Mouse (Mus musculus): Measurements from ENCODE around the gene Cdv3. TPM values are rescaled to one million over a fixed set of nuclear protein-coding genes. Genes with fewer than 3 reads are reported as not detected.

Cdv3 gene
- total and polyA plus RNA-seq, 2 experiments from 2014 or later: 85.7 to 97.5 TPM

- no peak for ATAC-seq
- peaks cover 33% of the 10 kb centered on the region for H3K36me3 ChIP-seq (ENCODE audit: insufficient read depth, low read length)
- no peak for DNase-seq (ENCODE audit: low spot score)
Observed at GRCm38 (mm10) chr9:103336912-103337311, 28.7 kb downstream of the Cdv3 start.

GRCm38 (mm10) chr9:103332663-103333062, 33.0 kb downstream of the Cdv3 start:
- WGBS: 92% methylated on average over 6 of the region's 6 CpGs
- Histone ChIP-seq H3K4me2 (ENCODE audit: low read depth, low read length) (no peak overlapping the region), H3K4me3 (ENCODE audit: low read length) (no peak overlapping the region), H3K27me3 (ENCODE audit: insufficient read depth, low read length) (no peaks in the 10 kb centered on the region), H3K4me1 (ENCODE audit: insufficient read depth, low read length) (no peaks in the 10 kb centered on the region), H3K9me3 (ENCODE audit: low read length) (no peaks in the 10 kb centered on the region), H3K9ac (replicated peaks; ENCODE audit: low read length) (no peak overlapping the region), H3K27ac (no peak overlapping the region), H3K36me3 (ENCODE audit: insufficient read depth, low read length) (peaks cover 33% of the 10 kb centered on the region)
- TF ChIP-seq CTCF (IDR thresholded peaks at IDR 0.05; ENCODE audit: low read depth): no peak
- DNase-seq (ENCODE audit: low spot score) (no peak), ATAC-seq (no peak)

More at GRCm38 (mm10) chr9:103336912-103337311, 28.7 kb downstream of the Cdv3 start:
- Histone ChIP-seq H3K4me2 (ENCODE audit: low read depth, low read length) (no peak overlapping the region), H3K9ac (replicated peaks; ENCODE audit: low read length) (no peak overlapping the region), H3K27ac (no peak overlapping the region), H3K4me1 (ENCODE audit: insufficient read depth, low read length) (no peaks in the 10 kb centered on the region), H3K4me3 (ENCODE audit: low read length) (no peak overlapping the region), H3K9me3 (ENCODE audit: low read length) (no peaks in the 10 kb centered on the region), H3K27me3 (ENCODE audit: insufficient read depth, low read length) (no peaks in the 10 kb centered on the region)
- TF ChIP-seq CTCF (IDR thresholded peaks at IDR 0.05; ENCODE audit: low read depth): no peak

- ATAC-seq (no peak), DNase-seq (ENCODE audit: low spot score) (no peak)
- peaks cover 42% of the 10 kb centered on the region for H3K36me3 ChIP-seq (ENCODE audit: insufficient read depth, low read length)
- no peak overlapping the region for H3K27ac ChIP-seq
- no peaks in the 10 kb centered on the region for H3K4me1 ChIP-seq (ENCODE audit: insufficient read depth, low read length)
- no peak for TF ChIP-seq CTCF (IDR thresholded peaks at IDR 0.05; ENCODE audit: low read depth)
- H3K9me3 ChIP-seq (ENCODE audit: low read length): no peaks in the 10 kb centered on the region
- WGBS: 86% methylated on average over 9 of the region's 9 CpGs
- no peak overlapping the region for H3K9ac ChIP-seq (replicated peaks; ENCODE audit: low read length)
- H3K27me3 ChIP-seq (ENCODE audit: insufficient read depth, low read length): no peaks in the 10 kb centered on the region
- H3K4me3 ChIP-seq (ENCODE audit: low read length): no peak overlapping the region
- no peak overlapping the region for H3K4me2 ChIP-seq (ENCODE audit: low read depth, low read length)
Observed at GRCm38 (mm10) chr9:103326449-103326848, 39.2 kb downstream of the Cdv3 start.

- Histone ChIP-seq H3K9me3 (ENCODE audit: low read length) (no peaks in the 10 kb centered on the region), H3K4me1 (ENCODE audit: insufficient read depth, low read length) (no peaks in the 10 kb centered on the region), H3K36me3 (ENCODE audit: insufficient read depth, low read length) (peaks cover 46% of the 10 kb centered on the region), H3K4me3 (ENCODE audit: low read length) (no peak overlapping the region), H3K4me2 (ENCODE audit: low read depth, low read length) (no peak overlapping the region), H3K27me3 (ENCODE audit: insufficient read depth, low read length) (no peaks in the 10 kb centered on the region), H3K9ac (replicated peaks; ENCODE audit: low read length) (no peak overlapping the region), H3K27ac (no peak overlapping the region)
- TF ChIP-seq CTCF (IDR thresholded peaks at IDR 0.05; ENCODE audit: low read depth): no peak
- DNase-seq (ENCODE audit: low spot score): no peak
- 100% methylated on average over 1 of the region's 2 CpGs for WGBS
- ATAC-seq: no peak
Observed at GRCm38 (mm10) chr9:103324678-103325077, 41.0 kb downstream of the Cdv3 start.

- Histone ChIP-seq H3K4me2 (ENCODE audit: low read depth, low read length) (no peak overlapping the region), H3K4me3 (ENCODE audit: low read length) (no peak overlapping the region), H3K9ac (replicated peaks; ENCODE audit: low read length) (no peak overlapping the region), H3K27me3 (ENCODE audit: insufficient read depth, low read length) (no peaks in the 10 kb centered on the region), H3K4me1 (ENCODE audit: insufficient read depth, low read length) (no peaks in the 10 kb centered on the region), H3K27ac (no peak overlapping the region), H3K9me3 (ENCODE audit: low read length) (no peaks in the 10 kb centered on the region), H3K36me3 (ENCODE audit: insufficient read depth, low read length) (peaks cover 28% of the 10 kb centered on the region; the same call in 1 of the 2 replicates)
- WGBS: 86% methylated on average over 6 of the region's 6 CpGs
- TF ChIP-seq CTCF (IDR thresholded peaks at IDR 0.05; ENCODE audit: low read depth): no peak
- ATAC-seq (no peak), DNase-seq (ENCODE audit: low spot score) (no peak)
Observed at GRCm38 (mm10) chr9:103309832-103310231, 55.8 kb downstream of the Cdv3 start.

GRCm38 (mm10) chr9:103305332-103306041, 60.2 kb downstream of the Cdv3 start:
- H3K9ac ChIP-seq (replicated peaks; ENCODE audit: low read length): peak overlapping the region; percentile 71
- H3K27ac ChIP-seq: peak overlapping the region; percentile 51; the same call in 1 of the 2 replicates
- H3K36me3 ChIP-seq (ENCODE audit: insufficient read depth, low read length): peaks cover 13% of the 10 kb centered on the region; the same call in 1 of the 2 replicates
- peak overlapping the region; percentile 91 for H3K4me3 ChIP-seq (ENCODE audit: low read length)
- H3K4me1 ChIP-seq (ENCODE audit: insufficient read depth, low read length): no peaks in the 10 kb centered on the region
- H3K27me3 ChIP-seq (ENCODE audit: insufficient read depth, low read length): no peaks in the 10 kb centered on the region
- under 1% methylated on average over 38 of the region's 40 CpGs for WGBS
- H3K9me3 ChIP-seq (ENCODE audit: low read length): no peaks in the 10 kb centered on the region
- DNase-seq (ENCODE audit: low spot score) (peak; percentile 50), ATAC-seq (peak; percentile 80)
- peak overlapping the region; percentile 93 for H3K4me2 ChIP-seq (ENCODE audit: low read depth, low read length)
- TF ChIP-seq CTCF (IDR thresholded peaks at IDR 0.05; ENCODE audit: low read depth): no peak

GRCm38 (mm10) chr9:103304927-103305326, 60.7 kb downstream of the Cdv3 start, which contains the start of the genes 1300017J02Rik and Topbp1:
Gene 1300017J02Rik (minus strand): TSS chr9:103305082.
Gene Topbp1 (plus strand): TSS chr9:103305215.
- no peaks in the 10 kb centered on the region for H3K27me3 ChIP-seq (ENCODE audit: insufficient read depth, low read length)
- TF ChIP-seq CTCF (IDR thresholded peaks at IDR 0.05; ENCODE audit: low read depth): no peak
- under 1% methylated on average over 47 of the region's 49 CpGs for WGBS
- peak within 1 kb of the TSS; percentile 71 for H3K9ac ChIP-seq (replicated peaks; ENCODE audit: low read length)
- H3K27ac ChIP-seq: peak within 1 kb of the TSS; percentile 85
- peaks cover 12% of the 10 kb centered on the region; the same call in 1 of the 2 replicates for H3K36me3 ChIP-seq (ENCODE audit: insufficient read depth, low read length)
- peak within 1 kb of the TSS; percentile 91 for H3K4me3 ChIP-seq (ENCODE audit: low read length)
- H3K4me2 ChIP-seq (ENCODE audit: low read depth, low read length): peak within 1 kb of the TSS; percentile 93
- no peaks in the 10 kb centered on the region for H3K4me1 ChIP-seq (ENCODE audit: insufficient read depth, low read length)
- no peaks in the 10 kb centered on the region for H3K9me3 ChIP-seq (ENCODE audit: low read length)
- DNase-seq (ENCODE audit: low spot score): peak; percentile 98
- peak; percentile 98 for ATAC-seq

Other genes with a start within 250 kb of the Cdv3 start
- gene Srprb, start 163.7 kb downstream of the Cdv3 start, total RNA-seq (2014; rRNA removed): 55.3 and 58.1 TPM in 2 replicates
- gene Srprb, start 163.7 kb downstream of the Cdv3 start, polyA plus RNA-seq (2015; fragmentation: Nextera tagmentation; extraction: Ambion mirVana): 43.1 and 44.3 TPM in 2 replicates
- 0.99 and 3.7 TPM in 2 replicates for gene Gm20425, start 135.5 kb downstream of the Cdv3 start, total RNA-seq (2014; rRNA removed)
- 3.3 and 5.2 TPM in 2 replicates for gene Gm20425, start 135.5 kb downstream of the Cdv3 start, polyA plus RNA-seq (2015; fragmentation: Nextera tagmentation; extraction: Ambion mirVana)
- 20.2 and 44.2 TPM in 2 replicates for gene Trf, start 135.4 kb downstream of the Cdv3 start, total RNA-seq (2014; rRNA removed)
- gene Trf, start 135.4 kb downstream of the Cdv3 start, polyA plus RNA-seq (2015; fragmentation: Nextera tagmentation; extraction: Ambion mirVana): 42.1 and 45.4 TPM in 2 replicates
- 0.31 and 0.54 TPM in 2 replicates for gene 1300017J02Rik, start 60.8 kb downstream of the Cdv3 start, total RNA-seq (2014; rRNA removed)
- 0.50 and 1.0 TPM in 2 replicates for gene 1300017J02Rik, start 60.8 kb downstream of the Cdv3 start, polyA plus RNA-seq (2015; fragmentation: Nextera tagmentation; extraction: Ambion mirVana)
- gene Topbp1, start 60.6 kb downstream of the Cdv3 start, total RNA-seq (2014; rRNA removed): 24.9 and 26.0 TPM in 2 replicates
- gene Topbp1, start 60.6 kb downstream of the Cdv3 start, polyA plus RNA-seq (2015; fragmentation: Nextera tagmentation; extraction: Ambion mirVana): 20.3 and 21.3 TPM in 2 replicates
- 1.8 and 4.2 TPM in 2 replicates for gene Bfsp2, start 114.6 kb upstream of the Cdv3 start, total RNA-seq (2014; rRNA removed)
- gene Bfsp2, start 114.6 kb upstream of the Cdv3 start, polyA plus RNA-seq (2015; fragmentation: Nextera tagmentation; extraction: Ambion mirVana): 7.7 and 8.7 TPM in 2 replicates